9 mouse cellular contexts compared by ENCODE assay signal in the genomic region with DNA sequence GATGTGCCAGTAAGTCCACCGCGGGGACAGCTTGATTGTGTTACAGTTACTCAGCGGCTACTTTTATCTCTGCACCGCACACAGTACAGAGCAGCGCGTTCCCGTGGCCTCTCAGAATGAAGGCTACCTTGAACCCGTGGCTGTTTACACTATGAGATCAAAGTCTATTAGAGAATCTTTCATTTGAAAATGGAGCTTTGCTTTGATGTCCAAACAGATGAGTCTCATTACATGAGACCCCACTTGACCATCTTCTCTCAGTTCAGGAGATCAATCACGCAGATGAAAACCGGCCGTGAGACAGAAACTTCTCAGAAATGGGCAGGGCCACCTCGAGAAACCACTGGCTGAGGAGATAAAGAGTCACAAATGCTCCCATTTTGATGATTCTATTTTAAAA. TPM values are rescaled to one million over a fixed set of nuclear protein-coding genes. Genes with fewer than 3 reads are reported as not detected.
DNase-seq lines count a peak whose midpoint lies in the region; ATAC-seq and TF ChIP-seq lines count a peak whose summit lies in the region.
"Had no signal": no experiment of that assay in that cellular context is flagged by ENCODE, and none has a peak within 500 bp of the region (broad histone marks: within the 10 kb centered on the region; RNA-seq: fewer than 3 reads in every experiment).

No protein-coding gene starts in this region.

- H3K4me2 ChIP-seq in heart, embryonic 14.5 days (ENCODE audit: low read length) = peak overlapping the region; percentile 90

- TF ChIP-seq POLR2A in liver, adult 2 months (IDR thresholded peaks at IDR 0.05; ENCODE audit: extremely low read depth, insufficient read depth, low read length) = no peak

- H3K4me3 ChIP-seq in heart, embryonic 14.5 days (ENCODE audit: control insufficient read depth in 1 of 2, insufficient read depth in 1 of 2, low read depth in 1 of 2, low read length in 2 of 2) = peak overlapping the region in 1 of 2 experiments; percentile 51; a peak in 1 of 4 replicates
- H3K4me3 ChIP-seq in embryonic facial prominence, embryonic 10.5 days = no peak overlapping the region
- no peak overlapping the region for H3K4me3 ChIP-seq in liver, adult 2 months (ENCODE audit: insufficient read depth, low read depth, low read length)

- H3K79me2 ChIP-seq in liver, adult 2 months (ENCODE audit: control insufficient read depth, insufficient read depth, low read length) = no peaks in the 10 kb centered on the region

- DNase-seq in heart, postnatal 14 days = no peak
- peak; percentile 13 for DNase-seq in R1 (ENCODE audit: low read depth, low spot score)
- peak; percentile 27 for DNase-seq in embryonic facial prominence, embryonic 10.5 days (ENCODE audit: low spot score)
- peak; percentile 71 for DNase-seq in liver, adult 2 months (ENCODE audit: extremely low read depth, low read depth, low spot score)
- DNase-seq in cerebellum, postnatal 14 days = no peak
- DNase-seq in urinary bladder, postnatal 14 days (ENCODE audit: low spot score) = no peak
- no peak for DNase-seq in ovary, postnatal 14 days (ENCODE audit: low spot score)

- intact Hi-C loops in heart, postnatal 14 days (cut with DNase I) = loop anchor here (2.0 kb wide), 2 partner anchors 112 to 476 kb away; no protein-coding TSS in a partner anchor

- no peaks in the 10 kb centered on the region for H3K27me3 ChIP-seq in heart, embryonic 14.5 days (ENCODE audit: control insufficient read depth, insufficient read depth, low read length)
- H3K27me3 ChIP-seq in embryonic facial prominence, embryonic 10.5 days (replicated peaks; ENCODE audit: low read depth, poor library complexity, severe bottlenecking) = no peaks in the 10 kb centered on the region
- H3K27me3 ChIP-seq in liver, adult 2 months (ENCODE audit: control insufficient read depth, insufficient read depth, low read length) = no peaks in the 10 kb centered on the region; the same call in 1 of the 2 replicates

- H3K4me1 ChIP-seq in heart, embryonic 14.5 days (ENCODE audit: control insufficient read depth in 2 of 2, insufficient read depth in 2 of 2, low read length in 2 of 2) = peaks cover 0 to 4% of the 10 kb centered on the region in 2 experiments; a peak in 1 of 4 replicates
- peaks cover 27% of the 10 kb centered on the region for H3K4me1 ChIP-seq in embryonic facial prominence, embryonic 10.5 days
- H3K4me1 ChIP-seq in liver, adult 2 months (ENCODE audit: control insufficient read depth, insufficient read depth, low read length) = no peaks in the 10 kb centered on the region; the same call in 1 of the 2 replicates

- no peak overlapping the region for H3K27ac ChIP-seq in heart, embryonic 14.5 days (replicated peaks in 1 of 2; ENCODE audit: control insufficient read depth in 1 of 2, insufficient read depth in 1 of 2, low read depth in 2 of 2, low read length in 2 of 2)
- peak overlapping the region; percentile 24; the same call in 1 of the 2 replicates for H3K27ac ChIP-seq in embryonic facial prominence, embryonic 10.5 days (replicated peaks)
- no peak overlapping the region for H3K27ac ChIP-seq in liver, adult 2 months (replicated peaks; ENCODE audit: insufficient read depth, low read depth, low read length)

- no peaks in the 10 kb centered on the region for H3K36me3 ChIP-seq in heart, embryonic 14.5 days (ENCODE audit: control insufficient read depth, insufficient read depth, low read length)
- no peaks in the 10 kb centered on the region for H3K36me3 ChIP-seq in embryonic facial prominence, embryonic 10.5 days (replicated peaks)
- H3K36me3 ChIP-seq in liver, adult 2 months (ENCODE audit: control insufficient read depth, insufficient read depth, low read length) = no peaks in the 10 kb centered on the region

- no peak for ATAC-seq in heart, embryonic 14.5 days (ENCODE audit: insufficient number of reproducible peaks, insufficient read depth, low FRiP score, low read depth)

- H3K9ac ChIP-seq in heart, embryonic 14.5 days (ENCODE audit: low read length) = no peak overlapping the region; the same call in 1 of the 2 replicates
- no peak overlapping the region for H3K9ac ChIP-seq in liver, adult 2 months (ENCODE audit: low read depth, low read length)

- no peak for TF ChIP-seq CTCF in liver, adult 2 months (IDR thresholded peaks at IDR 0.05; ENCODE audit: low read depth, low read length)

- H3K9me3 ChIP-seq in heart, embryonic 14.5 days (ENCODE audit: control insufficient read depth, low read length) = no peaks in the 10 kb centered on the region
- H3K9me3 ChIP-seq in embryonic facial prominence, embryonic 10.5 days = no peaks in the 10 kb centered on the region

- 27% methylated on average over 12 of the region's 12 CpGs for WGBS in heart, embryonic 14.5 days
- 52% methylated on average over 12 of the region's 12 CpGs for WGBS in embryonic facial prominence, embryonic 10.5 days
- 13% methylated on average over 12 of the region's 12 CpGs for WGBS in liver, adult 2 months

RNA-seq across cellular contexts. Expression of gene Gfral, which starts 23.8 kb away (rescaled TPM):
- polyA plus RNA-seq in heart, embryonic 14.5 days (2014; fragmentation: Nextera tagmentation; extraction: Ambion mirVana) = not detected in 2 replicates
- total RNA-seq in heart, postnatal 14 days (2021) = not detected
- not detected in 2 replicates for polyA plus RNA-seq in embryonic facial prominence, embryonic 10.5 days (2016; fragmentation: Nextera tagmentation; extraction: Ambion mirVana)
- total RNA-seq in liver, adult 2 months (2014; rRNA removed) = not detected in 2 replicates
- not detected in 2 replicates for polyA plus RNA-seq in liver, adult 2 months (2012; rRNA removed)
- polyA plus RNA-seq: midbrain, embryonic 16.5 days had no signal

Comparison
In these comparisons a context has a peak if more than half of its experiments do, and no peak if none do; other contexts are left out.
1. DNase-seq: peak in R1 (single experiment), embryonic facial prominence, embryonic 10.5 days (single experiment) and liver, adult 2 months (single experiment); none in heart, postnatal 14 days (0 of 2), cerebellum, postnatal 14 days (0 of 2), urinary bladder, postnatal 14 days (single experiment) and ovary, postnatal 14 days (single experiment).